Mouse (Mus musculus) thymus, postnatal 25 days (tissue): ENCODE results near the gene Kcnb1.

Experiments
- DNase-seq: peaks from one replicate; pipeline ENCODE4 v3.0.0; 2022

The Kcnb1 gene

DNA sequence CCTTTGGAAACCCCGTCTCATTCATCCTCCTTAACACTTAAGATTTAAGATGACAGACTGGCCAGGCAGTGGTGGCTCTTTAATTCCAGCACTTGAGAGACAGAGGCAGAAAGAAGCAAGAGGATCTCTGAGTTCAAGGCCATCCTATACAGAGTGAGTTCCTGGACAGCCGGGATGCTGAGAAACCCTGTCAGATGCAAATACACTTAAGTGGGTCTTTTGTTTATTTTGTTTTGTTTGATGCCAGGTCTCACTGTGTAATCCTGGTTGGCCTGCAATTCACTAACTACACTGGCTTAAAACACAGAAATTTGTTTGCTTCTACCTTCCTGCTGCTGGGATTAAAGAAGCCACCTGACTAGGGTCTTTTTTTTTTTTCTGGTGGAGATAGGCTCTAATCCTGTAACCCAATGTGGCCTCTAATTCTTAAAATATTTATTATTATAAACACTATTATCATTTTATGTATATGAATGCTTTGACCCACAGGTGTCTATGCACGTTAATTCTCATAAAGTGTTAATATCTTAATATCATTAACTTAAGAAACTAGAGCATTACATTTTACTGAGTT is 131.1 kb downstream of the Kcnb1 start:
- no peak for DNase-seq

- DNase-seq = no peak
These were observed 131.8 kb downstream of the Kcnb1 start for GRCm38 (mm10) chr2:167058201-167058600.

DNA sequence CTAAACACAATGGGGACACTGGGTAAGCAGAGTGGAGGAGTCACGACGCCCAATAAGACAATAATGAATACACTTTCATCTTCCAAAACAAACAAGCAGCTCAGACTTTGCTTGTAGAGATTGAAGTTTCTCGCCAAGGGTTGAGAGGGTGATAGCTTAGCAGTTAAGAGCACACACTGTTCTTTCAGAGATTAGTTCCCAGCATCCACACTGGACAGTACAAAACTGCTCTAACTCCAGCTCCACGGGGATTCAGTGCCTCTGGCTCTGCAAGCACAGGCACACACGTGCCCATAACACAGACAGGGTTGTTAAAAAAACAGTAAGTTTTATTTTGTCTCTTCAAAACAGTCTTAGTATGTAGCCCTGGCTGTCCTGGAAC is 133.0 kb downstream of the Kcnb1 start:
- no peak for DNase-seq

GRCm38 (mm10) chr2:167056210-167056941 is 133.6 kb downstream of the Kcnb1 start:
- DNase-seq = no peak

- no peak for DNase-seq
These were observed 134.6 kb downstream of the Kcnb1 start for GRCm38 (mm10) chr2:167055386-167055785.

- no peak for DNase-seq
These were observed 136.7 kb downstream of the Kcnb1 start for GRCm38 (mm10) chr2:167053127-167053844.

DNA sequence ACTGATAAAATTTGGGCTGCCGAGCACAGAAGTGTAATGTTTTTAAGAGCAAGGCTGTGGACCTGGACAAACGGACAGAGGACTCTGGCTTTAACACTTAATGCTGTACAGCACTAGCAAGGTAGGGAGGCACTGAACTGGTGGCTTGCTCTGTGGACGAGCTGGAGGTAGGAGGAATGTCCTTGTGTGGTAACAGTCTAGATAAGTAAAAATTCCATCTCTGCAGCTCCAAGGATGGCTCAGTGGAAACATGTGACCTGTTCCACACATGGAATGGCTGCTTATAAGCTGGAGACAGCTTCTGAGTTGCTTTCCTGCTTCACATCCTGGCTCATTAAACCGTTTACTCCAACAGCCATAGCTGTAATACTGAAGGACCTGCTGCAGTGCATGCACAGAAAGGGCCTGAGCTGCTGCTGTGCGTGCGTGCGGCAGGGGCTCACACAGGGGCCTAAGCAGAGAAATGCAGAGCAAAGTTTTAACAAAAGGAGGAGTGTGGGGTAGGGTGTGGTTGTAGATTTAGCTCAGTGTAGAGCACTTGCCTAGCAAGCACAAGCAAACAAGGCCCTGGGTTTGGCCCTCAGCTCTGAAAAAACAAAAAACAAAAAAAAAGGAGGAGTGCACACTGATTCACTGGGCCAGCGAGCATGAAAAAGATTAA is 141.1 kb downstream of the Kcnb1 start:
- DNase-seq = no peak

DNA sequence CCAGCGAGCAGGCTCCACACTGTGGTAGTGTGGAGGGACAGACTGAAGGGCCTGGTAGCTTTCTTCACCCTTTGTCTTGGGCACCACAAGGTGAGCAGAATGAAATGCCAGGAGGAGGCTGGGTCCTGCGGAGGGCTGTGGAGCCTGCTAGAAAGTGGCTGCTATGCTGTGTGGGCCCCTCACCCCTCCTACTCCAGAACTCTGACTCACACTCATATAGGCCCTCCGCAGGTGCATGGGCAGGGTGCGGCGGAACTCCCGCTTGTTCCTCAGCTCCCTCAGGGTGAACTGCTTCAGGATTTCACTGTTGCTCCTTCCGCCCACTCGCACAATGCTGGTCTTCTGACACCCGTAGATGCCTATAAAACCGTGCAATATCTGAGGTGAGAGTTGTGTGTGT is 141.7 kb downstream of the Kcnb1 start:
- no peak for DNase-seq
